Mouse (Mus musculus) lung, adult 2 months (tissue): Measurements from ENCODE around the gene Srsf4.

Experiments used
- CTCF ChIP-seq: fragments of 200-500 bp; IDR thresholded peaks from 2 replicates; pipeline ENCODE4 v1.5.1; 2011; ENCODE audit warnings: mild to moderate bottlenecking, low read length, control low read depth; ENCODE audit not compliant: insufficient read depth
- POLR2A ChIP-seq: fragments of 200-500 bp; IDR thresholded peaks from 2 replicates; pipeline ENCODE4 v1.6.1; 2011; ENCODE audit warnings: low read depth, mild to moderate bottlenecking, control low read depth, low read length, borderline replicate concordance; ENCODE audit errors: extremely low read depth

DNA sequence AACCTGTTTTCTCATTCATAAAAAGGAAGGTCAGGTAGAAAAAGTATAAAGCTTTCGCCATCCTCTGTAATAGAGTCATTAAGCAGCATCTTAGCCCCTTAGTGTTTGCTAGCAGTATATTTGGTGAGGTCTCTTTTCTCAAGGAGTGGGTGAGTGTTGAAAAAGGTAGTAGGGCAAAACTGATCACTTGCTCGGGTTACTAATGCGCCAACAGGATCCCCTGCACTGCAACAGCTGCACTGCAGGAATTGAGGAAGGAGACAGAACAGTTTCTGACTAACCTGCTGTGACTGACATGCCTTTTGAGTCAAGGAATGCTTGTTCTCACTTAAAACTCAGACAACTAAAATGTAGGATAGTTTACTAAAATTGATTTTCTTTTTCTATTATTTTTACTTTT lies 1.8 kb downstream of the Srsf4 start:
- TF ChIP-seq CTCF (no peak), POLR2A (no peak)
